ENCODE assay signal across 8 mouse cellular contexts in genomic region chr12:86836431-86837047, GRCm38 (mm10). TPM values are rescaled to one million over a fixed set of nuclear protein-coding genes. Genes with fewer than 3 reads are reported as not detected.
DNase-seq lines count a peak whose midpoint lies in the region; ATAC-seq and TF ChIP-seq lines count a peak whose summit lies in the region.

No protein-coding gene starts in this region.

- no peaks in the 10 kb centered on the region for H3K9me3 ChIP-seq in heart, embryonic 11.5 days (replicated peaks; ENCODE audit: control insufficient read depth, low read length)
- H3K9me3 ChIP-seq in liver, embryonic 14.5 days (ENCODE audit: control insufficient read depth, low read length): no peaks in the 10 kb centered on the region

- H3K4me3 ChIP-seq in embryonic fibroblast, embryonic 13.5 days (ENCODE audit: insufficient read depth, low read length): no peak overlapping the region
- H3K4me3 ChIP-seq in heart, embryonic 11.5 days (ENCODE audit: low read depth, low read length): no peak overlapping the region
- H3K4me3 ChIP-seq in liver, embryonic 14.5 days (ENCODE audit: insufficient read depth in 1 of 2, low read depth in 2 of 2, low read length in 2 of 2): peak overlapping the region; percentile 32 to 37

- TF ChIP-seq POLR2A in embryonic fibroblast, embryonic 13.5 days (IDR thresholded peaks at IDR 0.05; ENCODE audit: low read depth, low read length): peak; percentile 72

- peak overlapping the region; percentile 57 for H3K27ac ChIP-seq in embryonic fibroblast, embryonic 13.5 days (ENCODE audit: insufficient read depth, low read length)
- peak overlapping the region; percentile 82 for H3K27ac ChIP-seq in heart, embryonic 11.5 days (ENCODE audit: low read depth, low read length)
- H3K27ac ChIP-seq in liver, embryonic 14.5 days: peak overlapping the region; percentile 50; the same call in 1 of the 2 replicates

- H3K4me2 ChIP-seq in heart, embryonic 11.5 days: peak overlapping the region; percentile 44
- H3K4me2 ChIP-seq in liver, embryonic 14.5 days (ENCODE audit: low read depth): peak overlapping the region; percentile 75

- TF ChIP-seq EP300 in liver, embryonic 14.5 days (IDR thresholded peaks at IDR 0.05; ENCODE audit: low read depth): no peak

- ATAC-seq in activated CD4-positive, CD25-positive, alpha-beta regulatory T cell, adult 4 months: peak; percentile 70
- ATAC-seq in heart, embryonic 11.5 days (replicated peaks; ENCODE audit: insufficient number of reproducible peaks, low FRiP score, low TSS enrichment): peak; percentile 74
- peak; percentile 88 for ATAC-seq in liver, embryonic 14.5 days (ENCODE audit: insufficient read depth)

- WGBS in heart, embryonic 11.5 days (ENCODE audit: insufficient replicate concordance): 12% methylated on average over 23 of the region's 23 CpGs
- 2% methylated on average over 23 of the region's 23 CpGs for WGBS in liver, embryonic 14.5 days (ENCODE audit: insufficient replicate concordance)

- no peak for TF ChIP-seq CTCF in embryonic fibroblast, embryonic 13.5 days (IDR thresholded peaks at IDR 0.05; ENCODE audit: borderline replicate concordance, insufficient read depth, low read length)
- no peak for TF ChIP-seq CTCF in liver, embryonic 14.5 days (IDR thresholded peaks at IDR 0.05; ENCODE audit: low read depth)

- H3K36me3 ChIP-seq in heart, embryonic 11.5 days (ENCODE audit: control insufficient read depth, insufficient read depth, low read length): no peaks in the 10 kb centered on the region
- H3K36me3 ChIP-seq in liver, embryonic 14.5 days (replicated peaks; ENCODE audit: control insufficient read depth, insufficient read depth, low read depth): no peaks in the 10 kb centered on the region

- H3K4me1 ChIP-seq in embryonic fibroblast, embryonic 13.5 days (ENCODE audit: control insufficient read depth, insufficient read depth, low read length): peaks cover 20% of the 10 kb centered on the region
- H3K4me1 ChIP-seq in heart, embryonic 11.5 days (ENCODE audit: control insufficient read depth, insufficient read depth, low read length): peaks cover 48% of the 10 kb centered on the region
- H3K4me1 ChIP-seq in liver, embryonic 14.5 days (replicated peaks; ENCODE audit: control insufficient read depth in 2 of 2, insufficient read depth in 2 of 2, low read length in 1 of 2): peaks cover 39 to 50% of the 10 kb centered on the region in 2 experiments

- H3K27me3 ChIP-seq in heart, embryonic 11.5 days (ENCODE audit: control insufficient read depth, insufficient read depth, low read length): no peaks in the 10 kb centered on the region
- no peaks in the 10 kb centered on the region for H3K27me3 ChIP-seq in liver, embryonic 14.5 days (ENCODE audit: control insufficient read depth, insufficient read depth, low read length)

- DNase-seq in 416B (ENCODE audit: low read depth): peak; percentile 99
- DNase-seq in kidney, adult 9 months: peak; percentile 97
- DNase-seq in liver, embryonic 14.5 days (ENCODE audit: low read depth in 3 of 3, low spot score in 3 of 3): peak; percentile 66 to 75 (median 70)
- peak; percentile 94 to 96 for DNase-seq in natural killer cell, adult 2 months (ENCODE audit: low spot score in 2 of 2)
- DNase-seq in thymus, adult 18-20 months: peak; percentile 61 to 73

- H3K9ac ChIP-seq in heart, embryonic 11.5 days (ENCODE audit: low read depth, low read length): peak overlapping the region; percentile 39
- H3K9ac ChIP-seq in liver, embryonic 14.5 days (replicated peaks): peak overlapping the region; percentile 37

RNA-seq across cellular contexts. Expression of gene Irf2bpl, which starts 48.1 kb away (rescaled TPM):
- polyA plus RNA-seq in activated CD4-positive, CD25-positive, alpha-beta regulatory T cell, adult 4 months (2017; shearing (Covaris generic)): 10 to 100 TPM in 1 of 2 experiments, 1 to 10 TPM in 1; 8.6 to 13.6 TPM
- polyA plus RNA-seq in embryonic fibroblast, embryonic 13.5 days (2011; ENCODE audit: insufficient read length, low read depth, missing spikeins): 36.4 and 39.1 TPM in 2 replicates
- polyA plus RNA-seq in heart, embryonic 11.5 days (2014; fragmentation: Nextera tagmentation; extraction: Ambion mirVana): 18.9 and 26.9 TPM in 2 replicates
- polyA plus RNA-seq in liver, embryonic 14.5 days (2012; rRNA removed): 1.4 and 1.5 TPM in 2 replicates
- polyA plus RNA-seq in liver, embryonic 14.5 days (2014; fragmentation: Nextera tagmentation; extraction: Ambion mirVana): 1.4 and 1.5 TPM in 2 replicates

Comparison
In these comparisons a context has a peak if more than half of its experiments do, and no peak if none do; other contexts are left out.
1. H3K4me3 ChIP-seq: peak in liver, embryonic 14.5 days (2 of 2); none in embryonic fibroblast, embryonic 13.5 days (single experiment) and heart, embryonic 11.5 days (single experiment).
2. Peak in every context shown above with its lines, with median percentiles within 50 percentile points of each other: DNase-seq, ATAC-seq and H3K27ac ChIP-seq.